Mouse (Mus musculus): ENCODE results near the gene Inhbc. TPM values are rescaled to one million over a fixed set of nuclear protein-coding genes. Genes with fewer than 3 reads are reported as not detected.

Gene Inhbc
- polyA plus RNA-seq, 1 experiment from 2014 or later, result not detected

DNA sequence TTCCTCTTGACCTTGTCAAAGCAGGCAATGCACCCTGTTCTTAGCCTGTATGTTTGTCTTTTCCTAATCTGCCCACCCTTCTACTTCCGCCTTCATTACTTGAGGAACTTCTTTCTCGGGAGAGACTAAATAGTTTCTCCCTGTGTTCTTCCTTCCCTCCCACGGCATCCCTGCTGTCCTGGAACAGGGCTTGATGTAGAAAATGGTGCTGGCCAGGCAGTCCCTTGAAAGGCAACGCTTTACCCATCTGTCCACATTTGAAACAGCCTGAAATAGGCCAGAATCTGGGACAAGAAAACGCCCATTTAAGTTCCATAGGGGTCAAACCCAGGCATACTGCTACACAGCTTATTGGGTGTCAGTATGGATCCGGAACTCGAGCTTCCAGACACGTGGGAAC is 20.4 kb downstream of the Inhbc start:
- WGBS, result 64% methylated on average over 8 of the region's 8 CpGs
- Histone ChIP-seq H3K4me2 (replicated peaks; ENCODE audit: low read depth) (no peak overlapping the region), H3K4me1 (replicated peaks; ENCODE audit: control insufficient read depth, insufficient read depth, low read length) (no peaks in the 10 kb centered on the region), H3K27ac (ENCODE audit: low read depth, low read length) (no peak overlapping the region), H3K9ac (ENCODE audit: low read depth, low read length) (no peak overlapping the region), H3K9me3 (ENCODE audit: control insufficient read depth) (no peaks in the 10 kb centered on the region), H3K4me3 (ENCODE audit: low read depth, low read length) (no peak overlapping the region), H3K36me3 (ENCODE audit: control insufficient read depth, insufficient read depth) (no peaks in the 10 kb centered on the region), H3K27me3 (replicated peaks; ENCODE audit: control insufficient read depth, insufficient read depth, low read length) (no peaks in the 10 kb centered on the region)
- no peak for ATAC-seq
- TF ChIP-seq CTCF (IDR thresholded peaks at IDR 0.05; ENCODE audit: low read depth), result no peak

DNA sequence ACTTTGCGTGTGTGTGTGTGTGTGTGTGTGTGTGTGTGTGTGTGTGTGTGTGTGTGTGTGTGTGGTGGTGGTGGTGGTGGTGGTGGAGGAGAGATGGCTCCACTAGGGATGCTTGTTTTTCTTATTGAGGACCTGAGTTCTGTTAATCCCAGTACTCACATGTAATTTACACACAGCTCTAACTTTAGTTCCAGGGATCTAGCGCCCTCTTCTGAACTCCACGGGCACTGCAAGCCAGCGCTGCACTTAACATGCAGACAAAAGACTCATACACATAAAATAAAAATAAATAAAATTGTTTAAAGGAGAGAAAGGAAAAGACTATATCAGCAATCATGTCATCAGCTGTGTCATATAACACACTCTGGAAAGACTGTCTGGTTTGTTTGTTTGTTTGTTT is 21.3 kb downstream of the Inhbc start:
- peak; percentile 36; the same call in 1 of the 2 replicates for TF ChIP-seq CTCF (IDR thresholded peaks at IDR 0.05; ENCODE audit: low read depth)

DNA sequence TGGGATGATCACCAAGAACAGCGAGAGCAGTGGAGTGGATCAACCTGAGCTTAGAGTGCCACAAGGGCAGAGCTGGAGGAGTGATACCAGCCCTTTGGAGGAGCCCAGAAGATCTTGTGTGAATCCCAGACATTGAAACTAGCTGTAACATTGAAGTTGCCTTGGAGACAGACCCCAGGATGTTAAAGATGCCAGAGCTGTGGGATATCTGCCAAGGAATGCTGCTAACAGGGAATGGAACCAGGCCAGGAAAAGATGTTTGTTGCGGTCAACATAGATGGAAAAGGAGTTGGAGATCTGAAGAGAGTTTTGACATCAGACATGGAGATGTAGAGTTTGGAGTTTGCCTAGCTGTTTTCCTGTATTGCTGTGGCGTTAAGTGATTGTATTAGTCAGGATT is 24.1 kb downstream of the Inhbc start:
- no peaks in the 10 kb centered on the region for H3K36me3 ChIP-seq (ENCODE audit: control insufficient read depth, insufficient read depth)
- H3K4me1 ChIP-seq (replicated peaks; ENCODE audit: control insufficient read depth, insufficient read depth, low read length), result no peaks in the 10 kb centered on the region
- H3K4me3 ChIP-seq (ENCODE audit: low read depth, low read length), result no peak overlapping the region
- no peak for ATAC-seq
- peaks cover 6% of the 10 kb centered on the region; the same call in 1 of the 2 replicates for H3K27me3 ChIP-seq (replicated peaks; ENCODE audit: control insufficient read depth, insufficient read depth, low read length)
- H3K27ac ChIP-seq (ENCODE audit: low read depth, low read length), result no peak overlapping the region
- H3K9ac ChIP-seq (ENCODE audit: low read depth, low read length), result no peak overlapping the region
- no peak overlapping the region for H3K4me2 ChIP-seq (replicated peaks; ENCODE audit: low read depth)
- 83% methylated on average over 3 of the region's 3 CpGs for WGBS
- TF ChIP-seq CTCF (IDR thresholded peaks at IDR 0.05; ENCODE audit: low read depth), result no peak
- H3K9me3 ChIP-seq (ENCODE audit: control insufficient read depth), result no peaks in the 10 kb centered on the region

More for the DNA sequence above, 21.3 kb downstream of the Inhbc start:
- Histone ChIP-seq H3K9me3 (ENCODE audit: control insufficient read depth) (no peaks in the 10 kb centered on the region), H3K4me1 (replicated peaks; ENCODE audit: control insufficient read depth, insufficient read depth, low read length) (no peaks in the 10 kb centered on the region), H3K36me3 (ENCODE audit: control insufficient read depth, insufficient read depth) (no peaks in the 10 kb centered on the region), H3K27me3 (replicated peaks; ENCODE audit: control insufficient read depth, insufficient read depth, low read length) (no peaks in the 10 kb centered on the region), H3K27ac (ENCODE audit: low read depth, low read length) (no peak overlapping the region), H3K4me3 (ENCODE audit: low read depth, low read length) (no peak overlapping the region), H3K4me2 (replicated peaks; ENCODE audit: low read depth) (no peak overlapping the region), H3K9ac (ENCODE audit: low read depth, low read length) (no peak overlapping the region)
- no peak for ATAC-seq
- 66% methylated on average over 4 of the region's 4 CpGs for WGBS

DNA sequence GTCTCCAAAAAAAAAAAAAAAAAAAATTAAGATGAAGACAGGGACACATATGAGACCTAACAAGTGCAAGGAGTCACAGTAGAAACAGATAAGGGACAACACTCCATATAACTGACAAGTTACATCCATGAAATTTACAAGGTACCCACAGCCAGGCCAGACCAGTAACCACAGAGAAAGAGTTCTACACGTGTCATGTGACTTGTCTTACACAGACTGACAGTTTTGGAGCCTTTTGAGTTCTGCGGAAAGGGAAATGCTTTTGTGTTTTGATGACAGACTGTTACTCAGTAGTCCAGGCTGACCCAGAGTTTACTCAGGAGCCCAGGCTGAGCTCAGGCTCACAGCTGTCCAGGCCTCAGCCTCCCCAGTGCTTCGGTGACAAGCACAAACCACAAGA is 27.2 kb downstream of the Inhbc start:
- no peak for TF ChIP-seq CTCF (IDR thresholded peaks at IDR 0.05; ENCODE audit: low read depth)
- ATAC-seq, result no peak
- peaks cover 6% of the 10 kb centered on the region; the same call in 1 of the 2 replicates for H3K4me1 ChIP-seq (replicated peaks; ENCODE audit: control insufficient read depth, insufficient read depth, low read length)
- no peak overlapping the region for H3K4me3 ChIP-seq (ENCODE audit: low read depth, low read length)
- 76% methylated on average over 3 of the region's 3 CpGs for WGBS
- peaks cover 22% of the 10 kb centered on the region; the same call in 1 of the 2 replicates for H3K27me3 ChIP-seq (replicated peaks; ENCODE audit: control insufficient read depth, insufficient read depth, low read length)
- no peak overlapping the region for H3K9ac ChIP-seq (ENCODE audit: low read depth, low read length)
- H3K9me3 ChIP-seq (ENCODE audit: control insufficient read depth), result no peaks in the 10 kb centered on the region
- no peak overlapping the region for H3K27ac ChIP-seq (ENCODE audit: low read depth, low read length)
- no peak overlapping the region for H3K4me2 ChIP-seq (replicated peaks; ENCODE audit: low read depth)
- no peaks in the 10 kb centered on the region for H3K36me3 ChIP-seq (ENCODE audit: control insufficient read depth, insufficient read depth)

DNA sequence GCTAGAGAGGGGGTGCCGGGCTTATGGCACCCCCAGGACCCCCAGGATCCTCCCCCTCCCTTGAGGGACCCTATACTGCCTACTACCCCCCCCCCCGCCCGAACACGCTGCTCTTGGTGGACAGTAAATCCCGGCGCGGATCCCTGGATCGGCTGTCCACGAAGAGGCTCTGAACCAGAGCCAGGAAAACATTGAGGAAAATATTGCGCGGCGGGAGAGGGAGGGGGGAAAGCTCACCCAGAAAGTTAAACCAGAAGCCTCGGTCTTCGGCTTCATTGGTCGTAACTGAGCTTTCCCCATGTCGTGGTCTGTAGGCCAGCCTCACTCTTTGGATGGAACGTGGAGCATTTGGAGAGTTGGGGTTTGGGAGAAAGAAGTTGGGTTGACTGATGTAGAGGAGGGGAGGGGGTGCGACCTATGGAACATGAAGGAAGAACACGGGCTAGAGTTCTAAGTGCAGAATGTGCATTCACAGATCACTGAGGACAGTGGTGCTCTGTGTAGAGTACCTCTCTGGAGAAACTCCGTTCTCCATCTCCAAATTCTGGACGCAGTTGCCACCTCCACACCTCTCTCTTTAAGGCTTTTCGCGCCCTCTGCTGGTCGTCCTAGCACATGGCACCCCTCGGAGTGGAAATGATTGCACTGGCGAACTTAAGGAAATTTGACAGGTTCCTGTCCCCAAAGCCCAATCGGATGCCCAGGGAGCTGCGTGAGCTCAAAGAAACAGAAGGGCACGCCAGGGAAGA is 28.2 kb downstream of the Inhbc start, which contains the start of gene Gli1:
Gene Gli1 (minus strand): TSS at position 84 of the 749 bp plus-strand sequence.
- Histone ChIP-seq H3K4me3 (ENCODE audit: low read depth, low read length) (peak within 1 kb of the TSS; percentile 50), H3K27ac (ENCODE audit: low read depth, low read length) (peak within 1 kb of the TSS; percentile 78), H3K36me3 (ENCODE audit: control insufficient read depth, insufficient read depth) (no peaks in the 10 kb centered on the region), H3K9me3 (ENCODE audit: control insufficient read depth) (no peaks in the 10 kb centered on the region), H3K4me2 (replicated peaks; ENCODE audit: low read depth) (peak within 1 kb of the TSS; percentile 80), H3K27me3 (replicated peaks; ENCODE audit: control insufficient read depth, insufficient read depth, low read length) (peaks cover 22% of the 10 kb centered on the region; the same call in 1 of the 2 replicates), H3K4me1 (replicated peaks; ENCODE audit: control insufficient read depth, insufficient read depth, low read length) (peaks cover 6% of the 10 kb centered on the region; the same call in 1 of the 2 replicates), H3K9ac (ENCODE audit: low read depth, low read length) (peak within 1 kb of the TSS; percentile 28; the same call in 1 of the 2 replicates)
- WGBS, result under 1% methylated on average over 29 of the region's 29 CpGs
- ATAC-seq, result peak; percentile 26
- TF ChIP-seq CTCF (IDR thresholded peaks at IDR 0.05; ENCODE audit: low read depth), result peak; percentile 89

DNA sequence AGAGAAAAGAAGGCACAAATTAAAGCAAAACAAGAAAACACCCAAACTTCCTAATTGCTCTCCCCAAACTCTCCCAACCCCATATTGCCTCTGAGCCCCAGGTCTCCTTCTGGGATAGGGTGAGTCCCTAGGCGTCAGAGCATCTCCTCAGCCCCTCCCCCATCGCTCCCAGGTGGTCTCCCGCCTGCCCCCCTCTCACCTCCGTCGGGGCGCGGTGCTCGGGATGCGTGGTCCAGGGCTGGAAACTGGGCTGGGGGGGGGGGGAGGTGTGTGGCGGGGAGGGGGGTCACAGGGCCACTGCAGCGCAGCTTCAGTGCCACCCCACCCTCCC is 28.9 kb downstream of the Inhbc start:
- no peak for ATAC-seq
- H3K27ac ChIP-seq (ENCODE audit: low read depth, low read length), result peak overlapping the region; percentile 78
- H3K36me3 ChIP-seq (ENCODE audit: control insufficient read depth, insufficient read depth), result no peaks in the 10 kb centered on the region
- peaks cover 22% of the 10 kb centered on the region; the same call in 1 of the 2 replicates for H3K27me3 ChIP-seq (replicated peaks; ENCODE audit: control insufficient read depth, insufficient read depth, low read length)
- H3K4me2 ChIP-seq (replicated peaks; ENCODE audit: low read depth), result peak overlapping the region; percentile 80
- no peak for TF ChIP-seq CTCF (IDR thresholded peaks at IDR 0.05; ENCODE audit: low read depth)
- H3K4me3 ChIP-seq (ENCODE audit: low read depth, low read length), result peak overlapping the region; percentile 50
- H3K4me1 ChIP-seq (replicated peaks; ENCODE audit: control insufficient read depth, insufficient read depth, low read length), result peaks cover 6% of the 10 kb centered on the region; the same call in 1 of the 2 replicates
- H3K9me3 ChIP-seq (ENCODE audit: control insufficient read depth), result no peaks in the 10 kb centered on the region
- 2% methylated on average over 10 of the region's 11 CpGs for WGBS
- H3K9ac ChIP-seq (ENCODE audit: low read depth, low read length), result peak overlapping the region; percentile 28; the same call in 1 of the 2 replicates

Measured in intestine, postnatal 0 days (tissue).